Mouse (Mus musculus): ENCODE measurements at regions not wholly inside any gene's neighbourhood (a gene's known extent, or its start where the extent isn't known, plus 50 kb on each side); places are given as distances from the start of the nearest gene placed in this dataset.
A peak's percentile ranks its signal among the peaks of the same experiment; 100 is the strongest.

GRCm38 (mm10) chr17:19216936-19217335 lies 144.8 kb upstream of the Vmn2r99 start:
- no peak for ATAC-seq

GRCm38 (mm10) chr17:19226589-19226988 lies 135.2 kb upstream of the Vmn2r99 start:
- ATAC-seq: peak; percentile 65
